ENCODE assay signal across 19 mouse cellular contexts in genomic region chr1:73844574-73844973, GRCm38 (mm10).
"Had no signal": no experiment of that assay in that cellular context is flagged by ENCODE, and none has a peak within 500 bp of the region (broad histone marks: within the 10 kb centered on the region; RNA-seq: fewer than 3 reads in every experiment).

No protein-coding gene starts in this region.

- H3K4me1 ChIP-seq: midbrain, embryonic 10.5 days; midbrain, embryonic 12.5 days; neural tube, embryonic 15.5 days had no signal

- H3K36me3 ChIP-seq: midbrain, embryonic 10.5 days; midbrain, embryonic 12.5 days; neural tube, embryonic 13.5 days; neural tube, embryonic 15.5 days had no signal

- H3K9ac ChIP-seq: lung, embryonic 14.5 days; midbrain, embryonic 12.5 days; neural tube, embryonic 13.5 days; neural tube, embryonic 15.5 days had no signal

- ATAC-seq: midbrain, embryonic 16.5 days had no signal

- H3K27ac ChIP-seq: midbrain, embryonic 10.5 days; midbrain, embryonic 12.5 days; neural tube, embryonic 13.5 days; neural tube, embryonic 15.5 days had no signal

- DNase-seq: lung, adult 18-20 months; lung, embryonic 14.5 days; lung, postnatal 10 days; lung, postnatal 4 days; midbrain, embryonic 14.5 days; retina, postnatal 1 day; right cerebral cortex, adult 18-20 months; right cerebral cortex, postnatal 25 days; right cerebral cortex, postnatal 4 days; spleen, adult 18-20 months; thymus, adult 2 months; thymus, postnatal 25 days; thymus, postnatal 4 days had no signal

- H3K4me2 ChIP-seq: lung, embryonic 14.5 days; midbrain, embryonic 12.5 days; neural tube, embryonic 13.5 days; neural tube, embryonic 15.5 days had no signal

- H3K27me3 ChIP-seq: neural tube, embryonic 13.5 days; neural tube, embryonic 15.5 days had no signal

- H3K4me3 ChIP-seq: midbrain, embryonic 10.5 days; midbrain, embryonic 12.5 days; myocyte; neural tube, embryonic 13.5 days; neural tube, embryonic 15.5 days had no signal

- H3K9me3 ChIP-seq: midbrain, embryonic 10.5 days; midbrain, embryonic 12.5 days; neural tube, embryonic 13.5 days; neural tube, embryonic 15.5 days had no signal
